Mouse (Mus musculus): ENCODE measurements around the gene Pde10a.

The Pde10a gene

GRCm38 (mm10) chr17:8892193-8892985, 367.2 kb downstream of the Pde10a start:
- no peak for DNase-seq (ENCODE audit: low spot score)

DNA sequence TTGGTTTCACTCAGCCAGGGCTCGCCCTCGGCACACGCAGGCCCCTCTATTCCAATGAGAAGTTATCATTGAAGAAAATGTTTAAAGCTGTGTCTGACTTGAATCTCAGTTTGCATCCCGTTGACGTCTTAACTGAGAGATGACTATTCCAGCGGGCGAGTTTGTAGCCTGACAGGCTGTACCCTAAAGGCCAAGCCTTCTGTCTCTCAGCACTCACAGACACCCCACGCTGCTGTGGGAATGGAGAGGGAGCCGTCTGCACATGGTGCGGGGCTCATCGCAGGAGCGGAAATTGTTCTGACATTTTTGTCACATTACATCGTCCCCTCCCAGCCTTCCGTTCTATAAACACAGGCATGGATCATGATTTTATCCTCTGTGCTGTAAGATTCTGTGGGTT, 370.8 kb downstream of the Pde10a start:
- DNase-seq (ENCODE audit: low spot score): no peak

- no peak for DNase-seq (ENCODE audit: low spot score)
Measured at GRCm38 (mm10) chr17:8897749-8898148, 372.6 kb downstream of the Pde10a start.

- DNase-seq (ENCODE audit: low spot score): no peak
Measured at GRCm38 (mm10) chr17:8898221-8898620, 373.0 kb downstream of the Pde10a start.

DNA sequence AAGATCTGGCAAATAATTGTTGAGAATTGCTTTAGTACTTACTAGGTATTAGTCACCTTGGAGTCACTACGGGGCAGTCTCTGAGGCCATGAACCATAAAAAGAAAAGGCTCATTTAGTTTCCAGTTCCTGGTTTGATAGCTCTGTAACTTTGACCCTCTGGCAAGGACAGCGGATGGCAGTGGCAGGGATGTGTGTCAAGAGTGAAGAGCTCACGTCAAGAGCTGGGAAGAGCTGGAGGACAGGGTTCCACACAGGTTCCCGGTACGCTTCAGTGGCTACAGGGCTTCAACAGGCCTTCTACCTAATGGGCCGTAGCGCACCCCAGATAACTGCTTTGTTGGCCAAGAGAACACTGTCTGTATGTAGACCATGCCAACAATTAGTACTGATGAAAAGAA, 374.0 kb downstream of the Pde10a start:
- DNase-seq (ENCODE audit: low spot score): no peak

DNA sequence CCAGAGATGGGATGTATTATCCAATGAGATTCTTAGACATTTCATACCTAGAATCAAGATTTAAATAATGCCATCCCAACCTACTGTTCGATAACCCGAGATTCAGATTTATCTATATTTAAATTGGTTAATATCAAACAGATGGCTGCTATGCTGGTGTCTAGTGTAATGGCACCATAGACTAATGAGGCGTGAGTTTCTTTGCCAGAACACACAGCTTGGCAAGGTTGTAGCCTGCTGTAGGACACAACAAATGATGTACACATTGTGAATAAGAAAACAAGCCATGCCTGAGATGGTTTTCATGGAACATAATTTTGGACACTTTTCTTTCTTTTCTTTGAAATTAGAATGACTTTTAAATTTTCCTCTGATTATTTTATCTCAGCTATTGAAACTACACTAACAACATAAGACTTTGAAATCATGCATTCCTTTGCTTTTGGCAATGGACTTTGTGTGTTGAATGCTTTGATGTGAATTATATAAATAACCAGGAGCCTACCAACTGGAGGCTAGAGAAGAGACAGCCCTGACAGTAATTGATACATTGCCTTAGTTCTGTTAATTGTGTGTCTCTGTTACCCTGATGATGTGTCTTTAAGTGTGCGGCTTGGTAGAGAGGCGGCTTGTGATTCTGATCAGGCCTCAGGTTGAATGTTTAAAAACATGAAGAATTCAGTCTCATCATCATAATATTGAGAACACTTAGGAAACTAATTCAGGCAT, 378.5 kb downstream of the Pde10a start:
- DNase-seq (ENCODE audit: low spot score): no peak

DNA sequence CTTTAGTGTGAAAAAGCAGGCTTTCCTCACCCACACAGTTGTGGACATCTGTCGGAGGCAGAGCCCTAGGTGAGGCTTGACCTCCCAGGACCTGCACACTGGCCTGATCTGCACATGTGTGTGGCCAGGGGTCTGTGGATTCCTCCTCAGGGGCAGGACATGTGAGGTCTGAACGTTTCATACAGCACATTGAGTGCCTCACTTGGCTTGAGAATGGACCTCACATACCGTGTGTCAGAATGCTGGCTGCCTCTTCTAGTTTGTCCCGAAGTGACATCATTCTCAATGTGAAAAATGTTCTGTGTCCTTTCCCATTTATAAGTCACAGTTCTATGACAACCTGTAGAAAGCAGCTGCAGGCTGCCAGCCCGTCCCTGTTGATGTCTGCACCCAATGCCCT, 385.4 kb downstream of the Pde10a start:
- no peak for DNase-seq (ENCODE audit: low spot score)

GRCm38 (mm10) chr17:8912933-8913332, 387.8 kb downstream of the Pde10a start:
- DNase-seq (ENCODE audit: low spot score): no peak

DNA sequence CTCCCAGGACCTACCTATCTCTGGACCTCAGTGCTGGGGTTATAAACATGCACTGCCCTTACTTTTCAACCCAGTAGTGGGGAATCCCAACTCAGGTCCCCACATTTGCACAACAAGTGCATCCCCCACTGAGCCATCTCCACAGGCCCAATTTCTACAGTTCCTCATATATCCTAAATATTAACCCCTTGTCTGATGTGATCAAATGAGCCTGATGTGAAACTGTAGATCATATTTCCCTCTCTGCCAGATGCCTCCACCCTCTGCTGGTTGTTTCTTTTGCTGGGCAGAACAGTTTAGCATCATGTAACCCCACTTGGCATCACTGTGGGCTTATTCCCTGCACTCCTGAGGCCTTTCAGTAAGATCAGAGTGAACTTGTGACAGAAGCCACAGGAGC, 390.5 kb downstream of the Pde10a start:
- no peak for DNase-seq (ENCODE audit: low spot score)

- no peak for DNase-seq (ENCODE audit: low spot score)
Measured at GRCm38 (mm10) chr17:8923074-8923473, 397.9 kb downstream of the Pde10a start.

- DNase-seq (ENCODE audit: low spot score): no peak
Measured at GRCm38 (mm10) chr17:8923727-8924126, 398.6 kb downstream of the Pde10a start.

DNA sequence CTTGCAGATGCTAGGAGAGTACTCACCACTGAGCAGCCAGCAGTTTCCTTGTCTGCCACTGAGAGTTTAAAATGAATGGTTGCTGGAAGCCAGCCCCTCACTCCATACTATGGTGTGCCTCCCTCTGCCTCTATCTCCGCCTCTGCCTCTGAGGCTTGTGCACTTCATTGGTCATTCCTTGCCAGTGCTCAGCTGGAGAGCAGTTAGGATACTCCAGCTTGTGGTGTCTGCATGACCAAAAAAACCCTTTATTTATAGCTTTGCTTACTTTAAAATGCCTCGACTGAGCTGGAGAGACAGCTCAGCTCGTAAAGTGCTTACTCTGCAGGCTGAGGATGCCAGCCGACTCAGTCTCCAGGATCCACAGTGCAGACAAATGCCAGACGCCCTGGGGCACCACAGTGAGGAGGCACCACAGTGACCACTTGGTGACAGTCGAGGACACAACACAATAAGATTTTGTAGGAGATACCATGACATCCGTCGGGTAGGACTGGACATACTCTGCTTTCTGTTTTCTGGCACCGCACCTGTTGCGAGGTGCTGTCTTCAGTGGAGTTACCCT, 400.7 kb downstream of the Pde10a start:
- DNase-seq (ENCODE audit: low spot score): no peak

DNA sequence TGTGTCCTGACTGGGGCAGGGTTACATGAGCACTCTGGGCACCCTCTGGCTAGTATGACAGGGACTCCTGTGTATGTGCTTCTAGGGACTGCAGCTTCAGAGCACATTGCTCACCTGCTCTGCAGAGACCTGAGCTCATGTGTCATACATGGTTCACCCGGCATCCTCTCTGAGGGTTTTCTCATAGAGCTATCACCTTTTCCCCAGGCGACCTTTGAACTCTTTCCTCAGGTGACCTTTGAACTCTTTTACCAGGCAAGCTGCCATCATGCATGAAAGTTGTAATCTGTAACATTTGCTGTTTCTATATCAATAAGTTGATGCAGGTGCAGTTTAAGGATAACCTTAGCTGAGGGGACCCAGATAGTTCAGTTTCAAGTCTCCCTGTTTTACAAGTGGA, 403.4 kb downstream of the Pde10a start:
- no peak for DNase-seq (ENCODE audit: low spot score)

GRCm38 (mm10) chr17:8929636-8930035, 404.5 kb downstream of the Pde10a start:
- DNase-seq (ENCODE audit: low spot score): no peak

GRCm38 (mm10) chr17:8935604-8936003, 410.4 kb downstream of the Pde10a start:
- no peak for DNase-seq (ENCODE audit: low spot score)

GRCm38 (mm10) chr17:8936603-8937002, 411.4 kb downstream of the Pde10a start:
- DNase-seq (ENCODE audit: low spot score): no peak

GRCm38 (mm10) chr17:8951588-8951987, 426.4 kb downstream of the Pde10a start:
- no peak for DNase-seq (ENCODE audit: low spot score)

GRCm38 (mm10) chr17:8952951-8953350, 427.8 kb downstream of the Pde10a start:
- DNase-seq (ENCODE audit: low spot score): no peak

- DNase-seq (ENCODE audit: low spot score): no peak
Measured at GRCm38 (mm10) chr17:8958125-8958524, 433.0 kb downstream of the Pde10a start.

- no peak for DNase-seq (ENCODE audit: low spot score)
Measured at GRCm38 (mm10) chr17:8960386-8960785, 435.2 kb downstream of the Pde10a start.

DNA sequence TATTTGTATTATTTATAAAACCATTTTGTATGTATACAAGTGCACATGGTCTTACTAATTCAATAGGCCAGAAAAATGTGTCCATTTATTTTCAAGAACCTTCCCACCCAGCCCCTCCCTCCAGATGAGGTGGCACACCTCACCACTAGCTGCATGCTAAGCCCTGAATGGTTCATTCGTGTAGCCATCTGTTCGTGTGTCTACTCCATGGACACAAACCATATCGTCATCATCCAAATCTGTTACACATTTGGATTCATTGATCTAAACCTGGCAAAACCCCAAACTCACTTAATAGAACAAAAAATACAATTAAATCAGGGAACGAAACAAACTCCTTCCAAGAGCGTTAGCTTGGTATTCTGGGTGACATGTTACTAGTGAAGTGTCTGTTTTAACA, 435.9 kb downstream of the Pde10a start:
- no peak for DNase-seq (ENCODE audit: low spot score)

DNA sequence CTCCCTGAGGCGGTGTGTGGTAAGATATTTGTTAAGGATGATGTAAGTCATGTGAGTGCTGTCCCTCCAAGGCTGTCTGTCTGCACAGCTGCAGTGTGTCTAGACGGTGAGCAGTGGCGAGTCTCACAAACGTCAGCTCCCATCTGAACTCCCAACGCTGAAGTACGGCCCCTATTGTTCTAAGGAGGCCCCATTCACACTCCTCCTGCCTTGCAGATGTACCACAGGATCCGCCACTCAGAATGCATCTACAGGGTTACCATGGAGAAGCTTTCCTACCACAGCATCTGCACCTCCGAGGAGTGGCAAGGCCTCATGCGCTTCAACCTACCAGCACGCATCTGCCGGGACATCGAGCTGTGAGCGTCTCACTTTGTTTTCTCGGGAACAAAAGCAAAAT, 436.5 kb downstream of the Pde10a start:
- no peak for DNase-seq (ENCODE audit: low spot score)

GRCm38 (mm10) chr17:8965177-8965576, 440.0 kb downstream of the Pde10a start:
- no peak for DNase-seq (ENCODE audit: low spot score)

Measured in ovary, postnatal 10 days (tissue).